Mouse (Mus musculus): ENCODE measurements around the gene Dtd1. TPM values are rescaled to one million over a fixed set of nuclear protein-coding genes. Genes with fewer than 3 reads are reported as not detected.

Dtd1 gene
- polyA plus RNA-seq, 1 experiment from 2014 or later = 31.2 TPM

DNA sequence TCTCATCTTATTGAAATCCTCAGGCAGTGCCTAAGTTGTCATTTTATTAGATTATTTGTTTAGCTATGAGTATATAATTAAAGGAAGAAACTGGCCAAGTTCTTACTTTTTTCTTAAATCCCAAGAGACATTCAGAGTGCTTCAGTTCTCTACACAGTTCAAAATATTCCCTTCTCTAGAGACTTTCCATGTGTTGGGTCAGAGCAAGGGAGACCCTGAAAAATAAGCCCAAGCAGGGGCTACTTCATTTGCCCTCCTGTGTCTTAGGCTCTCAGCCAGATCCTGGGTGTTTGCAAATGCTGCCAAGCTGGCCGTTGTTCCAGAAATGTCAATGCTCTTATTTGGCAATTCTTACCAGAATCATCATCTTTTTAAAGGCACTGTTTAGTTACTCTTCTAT is 183.5 kb downstream of the Dtd1 start:
- H3K4me3 ChIP-seq = no peak overlapping the region
- no peak overlapping the region for H3K9ac ChIP-seq
- 79% methylated on average over 1 of the region's 1 CpGs for WGBS
- no peak for ATAC-seq (ENCODE audit: insufficient number of reproducible peaks, low FRiP score)
- no peak overlapping the region for H3K27ac ChIP-seq (ENCODE audit: poor library complexity, severe bottlenecking)
- H3K9me3 ChIP-seq (replicated peaks) = no peaks in the 10 kb centered on the region
- H3K4me1 ChIP-seq (replicated peaks) = no peaks in the 10 kb centered on the region
- H3K36me3 ChIP-seq = no peaks in the 10 kb centered on the region
- no peak overlapping the region for H3K4me2 ChIP-seq
- no peaks in the 10 kb centered on the region for H3K27me3 ChIP-seq (replicated peaks)

GRCm38 (mm10) chr2:144783831-144784230 is 184.1 kb downstream of the Dtd1 start:
- WGBS = 88% methylated on average over 6 of the region's 6 CpGs
- Histone ChIP-seq H3K9me3 (replicated peaks) (no peaks in the 10 kb centered on the region), H3K4me3 (no peak overlapping the region), H3K4me1 (replicated peaks) (no peaks in the 10 kb centered on the region), H3K27ac (ENCODE audit: poor library complexity, severe bottlenecking) (no peak overlapping the region), H3K36me3 (no peaks in the 10 kb centered on the region), H3K9ac (no peak overlapping the region), H3K4me2 (no peak overlapping the region), H3K27me3 (replicated peaks) (no peaks in the 10 kb centered on the region)
- no peak for ATAC-seq (ENCODE audit: insufficient number of reproducible peaks, low FRiP score)

DNA sequence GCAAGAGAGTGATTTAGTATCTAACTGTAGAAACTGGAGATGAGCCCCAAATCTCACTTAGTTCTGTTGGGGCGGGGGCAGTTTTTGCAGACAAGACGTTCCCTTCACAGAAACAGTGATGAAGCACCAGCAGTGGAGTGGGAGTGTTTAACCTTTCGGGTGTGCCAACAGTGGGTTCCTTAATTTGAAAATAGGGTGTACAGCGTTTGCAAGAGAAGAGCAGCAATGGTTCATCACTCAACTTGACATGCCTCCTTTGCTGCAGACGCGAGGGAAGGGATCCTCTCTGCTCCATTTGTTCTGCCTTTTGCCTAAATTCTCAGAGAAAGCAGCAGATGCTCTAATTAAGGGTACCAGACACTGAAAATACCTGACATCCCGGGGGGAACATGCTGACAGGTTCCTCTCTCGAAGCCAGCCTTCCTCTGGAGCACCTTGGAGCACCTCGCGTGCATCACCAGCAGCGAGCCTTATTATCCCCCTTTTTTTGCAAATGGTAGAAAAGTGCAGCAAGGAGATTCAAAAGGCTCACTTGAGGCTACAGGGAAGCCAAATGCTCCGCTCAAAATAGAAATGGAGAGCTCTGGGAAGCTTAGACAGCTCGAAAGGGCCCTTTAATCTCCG is 192.1 kb downstream of the Dtd1 start:
- Histone ChIP-seq H3K27ac (ENCODE audit: poor library complexity, severe bottlenecking) (no peak overlapping the region), H3K27me3 (replicated peaks) (no peaks in the 10 kb centered on the region), H3K4me3 (no peak overlapping the region), H3K4me1 (replicated peaks) (no peaks in the 10 kb centered on the region), H3K9ac (no peak overlapping the region), H3K36me3 (no peaks in the 10 kb centered on the region), H3K4me2 (no peak overlapping the region), H3K9me3 (replicated peaks) (no peaks in the 10 kb centered on the region)
- ATAC-seq (ENCODE audit: insufficient number of reproducible peaks, low FRiP score) = no peak
- 68% methylated on average over 14 of the region's 14 CpGs for WGBS

- Histone ChIP-seq H3K27me3 (replicated peaks) (no peaks in the 10 kb centered on the region), H3K9me3 (replicated peaks) (no peaks in the 10 kb centered on the region), H3K27ac (ENCODE audit: poor library complexity, severe bottlenecking) (no peak overlapping the region), H3K4me1 (replicated peaks) (0 out of 2 replicates have a peak, but pooled peaks cover 6% of the 10 kb centered on the region), H3K9ac (no peak overlapping the region), H3K36me3 (no peaks in the 10 kb centered on the region), H3K4me2 (no peak overlapping the region), H3K4me3 (no peak overlapping the region)
- ATAC-seq (ENCODE audit: insufficient number of reproducible peaks, low FRiP score) = no peak
- WGBS = 38% methylated on average over 8 of the region's 8 CpGs
These were observed 197.8 kb downstream of the Dtd1 start for GRCm38 (mm10) chr2:144797515-144797914.

DNA sequence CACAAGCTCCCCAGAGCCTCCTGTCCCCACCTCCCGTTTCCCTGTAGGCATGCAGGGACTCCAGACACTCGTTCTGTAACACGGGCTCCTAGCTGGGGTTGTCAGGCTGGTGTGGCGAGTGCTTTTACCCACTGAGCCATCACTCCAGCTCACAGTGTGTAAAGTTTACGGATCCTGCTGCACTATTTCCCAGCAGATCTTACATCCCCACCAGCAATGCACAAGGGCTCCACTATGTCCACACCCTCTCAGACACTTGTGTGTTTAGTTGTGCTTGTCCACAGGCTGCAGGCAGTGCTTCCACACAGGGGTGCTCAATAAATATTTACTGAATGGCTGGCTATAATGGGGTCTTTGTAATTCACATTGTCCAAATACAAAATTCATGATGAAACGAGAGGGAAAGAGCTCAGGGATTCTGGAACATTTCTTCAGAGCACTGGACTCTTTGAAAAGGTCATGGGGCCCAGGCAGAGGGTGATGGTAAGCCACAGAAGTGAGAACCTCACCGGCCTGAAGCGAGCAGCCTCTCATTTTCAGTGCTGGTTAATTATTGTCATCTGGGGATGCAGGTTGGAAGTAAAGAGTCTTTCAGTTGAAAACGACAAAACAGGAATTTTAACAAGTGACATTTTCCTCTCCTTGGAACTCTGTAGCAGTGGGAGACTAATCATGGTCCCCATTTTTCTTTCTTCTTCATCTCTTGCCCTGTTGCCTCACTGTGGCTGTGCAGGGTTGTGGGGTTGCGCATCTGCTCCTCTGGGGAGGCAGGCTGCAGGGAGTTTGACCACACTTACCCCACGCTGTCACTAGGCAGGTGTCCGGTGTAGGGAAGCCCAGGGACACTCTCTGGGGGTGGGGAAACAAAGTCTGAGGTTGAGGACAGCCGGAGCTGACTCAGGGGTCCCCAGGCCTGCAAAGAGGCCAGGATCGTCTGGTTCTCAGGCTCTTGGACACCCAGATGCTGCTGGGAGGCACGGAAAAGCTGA is 208.4 kb downstream of the Dtd1 start:
- no peaks in the 10 kb centered on the region for H3K27me3 ChIP-seq (replicated peaks)
- no peaks in the 10 kb centered on the region for H3K4me1 ChIP-seq (replicated peaks)
- no peak overlapping the region for H3K4me2 ChIP-seq
- no peak overlapping the region for H3K9ac ChIP-seq
- no peaks in the 10 kb centered on the region for H3K36me3 ChIP-seq
- no peaks in the 10 kb centered on the region for H3K9me3 ChIP-seq (replicated peaks)
- no peak overlapping the region for H3K27ac ChIP-seq (ENCODE audit: poor library complexity, severe bottlenecking)
- 69% methylated on average over 15 of the region's 15 CpGs for WGBS
- H3K4me3 ChIP-seq = no peak overlapping the region
- ATAC-seq (ENCODE audit: insufficient number of reproducible peaks, low FRiP score) = no peak

Small RNA genes within 50 kb of the gene (microRNA-seq; reads per million reads assigned to microRNA genes)
- not detected for gene Gm24823

Other genes starting within 250 kb of the Dtd1 start
- 27.3 and 27.5 TPM in 2 replicates for gene Kat14, start 230.9 kb upstream of the Dtd1 start, polyA plus RNA-seq (2016; fragmentation: Nextera tagmentation; extraction: Ambion mirVana)
- gene Pet117, start 230.9 kb upstream of the Dtd1 start, polyA plus RNA-seq (2016; fragmentation: Nextera tagmentation; extraction: Ambion mirVana) = 0.90 and 3.8 TPM in 2 replicates
- 0.88 and 1.3 TPM in 2 replicates for gene Dzank1, start 72.5 kb upstream of the Dtd1 start, polyA plus RNA-seq (2016; fragmentation: Nextera tagmentation; extraction: Ambion mirVana)
- gene Polr3f, start 72.2 kb upstream of the Dtd1 start, polyA plus RNA-seq (2016; fragmentation: Nextera tagmentation; extraction: Ambion mirVana) = 19.6 and 20.1 TPM in 2 replicates
- 35.8 and 38.0 TPM in 2 replicates for gene Rbbp9, start 49.0 kb upstream of the Dtd1 start, polyA plus RNA-seq (2016; fragmentation: Nextera tagmentation; extraction: Ambion mirVana)
- 49.8 and 50.6 TPM in 2 replicates for gene Sec23b, start 43.7 kb upstream of the Dtd1 start, polyA plus RNA-seq (2016; fragmentation: Nextera tagmentation; extraction: Ambion mirVana)
- 54.8 and 57.1 TPM in 2 replicates for gene Smim26, start 5.8 kb upstream of the Dtd1 start, polyA plus RNA-seq (2016; fragmentation: Nextera tagmentation; extraction: Ambion mirVana)
- gene Scp2d1, start 223.8 kb downstream of the Dtd1 start, polyA plus RNA-seq (2016; fragmentation: Nextera tagmentation; extraction: Ambion mirVana) = not detected in 2 replicates

Measured in heart, embryonic 12.5 days (tissue).